Mouse (Mus musculus) heart, embryonic 11.5 days (tissue): ENCODE results near the gene Foxa2. TPM values are rescaled to one million over a fixed set of nuclear protein-coding genes. Genes with fewer than 3 reads are reported as not detected.

ENCODE experiments used
- ATAC-seq: fragments of 200-750 bp; cut with Nextera tagmentation; replicated peaks from 2 replicates; pipeline ENCODE4 v1.8.0; 2017; ENCODE audit warnings: moderate library complexity; ENCODE audit not compliant: insufficient number of reproducible peaks, low FRiP score, low TSS enrichment
- H3K27ac ChIP-seq: fragments of 300-500 bp; sonication (generic); 2 replicates; pipeline ENCODE4 v1.5.1; 2014; ENCODE audit warnings: mild to moderate bottlenecking, low read depth, low read length
- H3K27me3 ChIP-seq: fragments of 300-500 bp; sonication (generic); 2 replicates; pipeline ENCODE4 v1.6.1; 2014; ENCODE audit warnings: mild to moderate bottlenecking, low read length, mixed read lengths; ENCODE audit not compliant: control insufficient read depth, insufficient read depth
- H3K36me3 ChIP-seq: fragments of 300-500 bp; sonication (generic); 2 replicates; pipeline ENCODE4 v1.6.1; 2014; ENCODE audit warnings: mild to moderate bottlenecking, low read length, moderate library complexity, mixed read lengths; ENCODE audit not compliant: control insufficient read depth, insufficient read depth
- H3K4me1 ChIP-seq: fragments of 300-500 bp; sonication (generic); 2 replicates; pipeline ENCODE4 v1.6.1; 2014; ENCODE audit warnings: low read length; ENCODE audit not compliant: control insufficient read depth, insufficient read depth
- H3K4me2 ChIP-seq: fragments of 300-500 bp; sonication (generic); 2 replicates; pipeline ENCODE4 v1.6.1; 2014; ENCODE audit warnings: mild to moderate bottlenecking, moderate library complexity
- H3K4me3 ChIP-seq: fragments of 300-500 bp; sonication (generic); 2 replicates; pipeline ENCODE4 v1.5.1; 2014; ENCODE audit warnings: low read depth, low read length
- H3K9ac ChIP-seq: fragments of 300-500 bp; sonication (generic); 2 replicates; pipeline ENCODE4 v1.6.1; 2014; ENCODE audit warnings: mild to moderate bottlenecking, low read depth, low read length, moderate library complexity
- H3K9me3 ChIP-seq: fragments of 300-500 bp; sonication (generic); replicated peaks from 2 replicates; pipeline ENCODE4 v1.6.1; 2016; ENCODE audit warnings: low read length; ENCODE audit not compliant: control insufficient read depth
- WGBS: fragments of 180-500 bp; shearing (Covaris S2); extraction: QIAGEN DNeasy Blood & Tissue Kit; methylation state at CpG from one replicate; pipeline ENCODE4 v1.1.7; 2014; ENCODE audit not compliant: insufficient replicate concordance; 5-methylcytosine and 5-hydroxymethylcytosine counted together
- microRNA-seq: library from miRNA; unstranded; fragments of <30 nt; microRNA quantifications from one replicate; pipeline ENCODE4, GENCODE M21; 2016; ENCODE audit warnings: borderline number of aligned reads
- polyA plus RNA-seq: library from polyadenylated mRNA; unstranded; fragments of >200 nt; fragmentation: Nextera tagmentation; extraction: Ambion mirVana; gene quantifications from 2 replicates; pipeline ENCODE4 v1.2.1, GENCODE M21; 2014

The Foxa2 gene
- polyA plus RNA-seq, 1 experiment from 2014 or later, result 0.73 TPM

DNA sequence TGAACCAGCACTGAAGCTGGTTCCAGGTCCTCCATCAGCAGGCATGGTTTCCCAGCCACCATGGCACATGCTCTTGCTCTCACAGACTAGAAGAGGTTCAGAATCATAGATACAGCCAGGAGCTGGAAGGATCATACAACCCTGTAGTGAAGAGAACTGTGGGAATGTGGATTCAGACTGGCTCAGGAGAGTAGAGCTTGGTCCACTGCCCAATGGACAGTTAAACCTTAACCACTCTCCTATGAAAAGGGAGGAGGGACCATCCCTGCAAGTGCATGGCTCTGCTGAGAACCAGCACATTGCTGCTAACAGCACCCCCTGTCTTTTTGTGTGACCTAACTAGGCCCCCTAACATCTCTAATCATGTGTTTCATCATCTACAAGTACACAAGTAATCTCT is 50.0 kb downstream of the Foxa2 start:
- H3K4me2 ChIP-seq, result no peak overlapping the region
- no peaks in the 10 kb centered on the region for H3K27me3 ChIP-seq
- H3K4me1 ChIP-seq, result no peaks in the 10 kb centered on the region
- no peaks in the 10 kb centered on the region for H3K36me3 ChIP-seq
- H3K27ac ChIP-seq, result no peak overlapping the region
- no peak overlapping the region for H3K4me3 ChIP-seq
- ATAC-seq, result no peak
- no peak overlapping the region for H3K9ac ChIP-seq
- H3K9me3 ChIP-seq, result no peaks in the 10 kb centered on the region

DNA sequence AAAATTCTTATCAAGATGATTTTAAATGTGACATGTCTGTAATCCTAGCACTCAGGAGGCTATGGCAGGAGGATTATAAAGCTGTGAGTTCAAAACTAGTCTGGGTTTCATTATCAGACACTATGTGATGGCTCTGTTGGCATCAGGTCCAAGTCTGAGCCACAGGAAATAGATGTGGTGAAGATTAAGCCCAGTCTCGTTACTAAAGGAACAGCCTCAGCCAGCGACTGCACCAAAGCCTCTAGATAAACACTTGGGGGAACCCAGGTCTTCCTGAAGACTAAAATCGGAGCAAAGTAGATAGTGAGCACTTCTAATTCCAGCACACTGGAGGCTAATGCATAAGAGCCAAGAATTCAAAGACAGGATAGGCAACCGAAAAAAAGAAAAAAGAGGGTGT is 52.9 kb downstream of the Foxa2 start:
- no peak overlapping the region for H3K4me2 ChIP-seq
- no peaks in the 10 kb centered on the region for H3K4me1 ChIP-seq
- no peaks in the 10 kb centered on the region for H3K27me3 ChIP-seq
- H3K9me3 ChIP-seq, result no peaks in the 10 kb centered on the region
- H3K9ac ChIP-seq, result no peak overlapping the region
- H3K4me3 ChIP-seq, result no peak overlapping the region
- 35% methylated on average over 4 of the region's 4 CpGs for WGBS
- ATAC-seq, result no peak
- no peak overlapping the region for H3K27ac ChIP-seq
- H3K36me3 ChIP-seq, result no peaks in the 10 kb centered on the region

DNA sequence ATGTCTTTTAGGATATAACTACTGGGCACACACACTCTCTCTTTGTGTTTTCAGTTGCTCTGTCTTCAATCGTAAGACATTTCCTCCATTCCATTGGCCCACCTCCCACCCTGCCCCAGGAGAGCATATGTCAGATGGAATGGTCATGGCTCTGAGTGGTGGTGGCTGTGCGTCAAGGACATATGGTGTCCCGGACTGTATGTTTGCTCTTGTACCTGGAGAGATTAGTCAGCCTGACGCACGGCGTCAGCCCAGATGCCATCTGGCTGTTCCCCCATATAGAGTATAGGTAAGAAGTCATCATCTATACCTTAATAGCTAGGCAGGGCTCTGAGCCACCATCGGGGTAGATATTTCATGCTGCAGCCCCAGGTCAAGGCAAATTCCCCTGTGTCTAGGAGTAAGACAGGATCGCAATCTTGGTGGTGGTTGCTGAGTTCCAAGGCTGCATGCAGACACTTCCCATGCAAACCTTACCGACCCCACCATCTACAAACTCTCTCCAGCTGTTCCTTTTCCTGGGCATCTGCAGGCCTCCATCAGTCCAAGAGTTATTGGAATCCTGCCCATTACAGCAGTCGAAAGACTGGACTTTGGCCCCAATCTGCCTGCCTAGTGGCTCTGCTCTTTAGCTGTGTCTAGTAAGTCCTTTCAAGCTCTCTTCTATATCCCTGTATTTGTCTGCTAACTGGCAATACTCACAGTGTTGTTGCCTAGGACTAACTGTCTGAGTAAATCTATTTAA is 53.7 kb downstream of the Foxa2 start:
- ATAC-seq, result no peak
- Histone ChIP-seq H3K9ac (no peak overlapping the region), H3K4me3 (no peak overlapping the region), H3K9me3 (no peaks in the 10 kb centered on the region), H3K27me3 (no peaks in the 10 kb centered on the region), H3K36me3 (no peaks in the 10 kb centered on the region), H3K4me2 (no peak overlapping the region), H3K27ac (no peak overlapping the region), H3K4me1 (no peaks in the 10 kb centered on the region)
- 81% methylated on average over 10 of the region's 10 CpGs for WGBS

Small RNAs within 50 kb of the gene (microRNA-seq; reads per million reads assigned to microRNA genes)
- gene Gm27420, result not detected
